Mouse (Mus musculus) cerebellum, adult 9-11 months (tissue): ENCODE measurements around the gene Becn1.
A peak's percentile ranks its signal among the peaks of the same experiment; 100 is the strongest.

Experiments used
- DNase-seq: peaks from one replicate; pipeline ENCODE4 v3.0.0; 2022

The Becn1 gene

GRCm38 (mm10) chr11:101263989-101264280 is 38.2 kb downstream of the Becn1 start:
- no peak for DNase-seq

GRCm38 (mm10) chr11:101263138-101263988 is 38.7 kb downstream of the Becn1 start:
- no peak for DNase-seq

GRCm38 (mm10) chr11:101262272-101262967 is 39.7 kb downstream of the Becn1 start:
- DNase-seq, result no peak

- DNase-seq, result no peak
Observed at GRCm38 (mm10) chr11:101260826-101261380, 41.2 kb downstream of the Becn1 start.

GRCm38 (mm10) chr11:101259948-101260825 is 41.9 kb downstream of the Becn1 start, which contains the start of gene Wnk4:
Wnk4 (plus strand) TSS chr11:101260567.
- DNase-seq, result no peak

GRCm38 (mm10) chr11:101259261-101259712 is 42.8 kb downstream of the Becn1 start:
- DNase-seq, result no peak

GRCm38 (mm10) chr11:101255826-101256775 is 46.0 kb downstream of the Becn1 start:
- DNase-seq, result peak; percentile 12

GRCm38 (mm10) chr11:101253613-101254389 is 48.3 kb downstream of the Becn1 start, which contains the start of gene Vps25:
Vps25 (plus strand) TSS chr11:101253707.
- peak; percentile 79 for DNase-seq

GRCm38 (mm10) chr11:101252941-101253340 is 49.1 kb downstream of the Becn1 start:
- no peak for DNase-seq

GRCm38 (mm10) chr11:101251031-101251430 is 51.1 kb downstream of the Becn1 start:
- DNase-seq, result no peak

- peak; percentile 52 for DNase-seq
Observed at GRCm38 (mm10) chr11:101248258-101248994, 53.7 kb downstream of the Becn1 start.

- DNase-seq, result no peak
Observed at GRCm38 (mm10) chr11:101247521-101248030, 54.5 kb downstream of the Becn1 start.

- no peak for DNase-seq
Observed at GRCm38 (mm10) chr11:101246702-101247012, 55.4 kb downstream of the Becn1 start.

- DNase-seq, result no peak
Observed at GRCm38 (mm10) chr11:101245855-101246701, 56.0 kb downstream of the Becn1 start, which contains the start of gene Ramp2. Ramp2 (plus strand) TSS chr11:101246028.

- no peak for DNase-seq
Observed at GRCm38 (mm10) chr11:101245071-101245470, 57.0 kb downstream of the Becn1 start.

GRCm38 (mm10) chr11:101238071-101238647 is 63.9 kb downstream of the Becn1 start:
- DNase-seq, result no peak

GRCm38 (mm10) chr11:101236782-101237181 is 65.3 kb downstream of the Becn1 start:
- no peak for DNase-seq
